Mouse (Mus musculus) liver, adult 2 months (tissue): ENCODE measurements around the gene Syne3.

Experiments used
- CTCF ChIP-seq: fragments of 200-500 bp; IDR thresholded peaks from 2 replicates; pipeline ENCODE4 v1.5.1; 2011; ENCODE audit warnings: low read depth, low read length, control low read depth
- POLR2A ChIP-seq: fragments of 200-500 bp; IDR thresholded peaks from 2 replicates; pipeline ENCODE4 v1.6.1; 2011; ENCODE audit warnings: low read length, control low read depth; ENCODE audit not compliant: insufficient read depth; ENCODE audit errors: extremely low read depth

- TF ChIP-seq CTCF (no peak), POLR2A (no peak)
Observed at GRCm38 (mm10) chr12:104921071-104921470, 88.5 kb downstream of the Syne3 start.
